Mouse (Mus musculus) adrenal gland, postnatal 14 days (tissue): ENCODE measurements around the gene P3h3. TPM values are rescaled to one million over a fixed set of nuclear protein-coding genes. Genes with fewer than 3 reads are reported as not detected.
"Not testable (repeated sequence)": the region's sequence is repeated elsewhere in the genome, so short reads cannot be mapped to it uniquely, and the experiment has no call there.

ENCODE experiments used
- DNase-seq: peaks from one replicate; pipeline ENCODE4 v3.0.0; 2021; ENCODE audit warnings: mixed read lengths
- total RNA-seq: library from RNA; stranded (reverse); gene quantifications from 2 replicates; pipeline ENCODE4 v1.2.3, GENCODE M21; 2021

P3h3 gene
- total RNA-seq, 1 experiment from 2014 or later, result 21.4 TPM

GRCm38 (mm10) chr6:124809052-124809774, 48.3 kb downstream of the P3h3 start:
- DNase-seq, result peak; percentile 92

- peak; percentile 87 for DNase-seq
Observed at GRCm38 (mm10) chr6:124808358-124809012, 49.1 kb downstream of the P3h3 start, which contains the start of gene Spsb2. Gene Spsb2 (plus strand): TSS chr6:124808661.

- no peak for DNase-seq
Observed at GRCm38 (mm10) chr6:124807986-124808357, 49.6 kb downstream of the P3h3 start.

- DNase-seq, result no peak
Observed at GRCm38 (mm10) chr6:124807366-124807765, 50.2 kb downstream of the P3h3 start.

GRCm38 (mm10) chr6:124806446-124807140, 51.0 kb downstream of the P3h3 start:
- no peak for DNase-seq

- peak; percentile 99 for DNase-seq
Observed at GRCm38 (mm10) chr6:124805341-124806321, 51.9 kb downstream of the P3h3 start.

GRCm38 (mm10) chr6:124804341-124804740, 53.2 kb downstream of the P3h3 start:
- DNase-seq, result no peak

- not testable (repeated sequence) for DNase-seq
Observed at GRCm38 (mm10) chr6:124803691-124804090, 53.9 kb downstream of the P3h3 start.

- no peak for DNase-seq
Observed at GRCm38 (mm10) chr6:124803061-124803460, 54.5 kb downstream of the P3h3 start.

- DNase-seq, result not testable (repeated sequence)
Observed at GRCm38 (mm10) chr6:124802400-124802799, 55.2 kb downstream of the P3h3 start.

- no peak for DNase-seq
Observed at GRCm38 (mm10) chr6:124796200-124796599, 61.4 kb downstream of the P3h3 start.

GRCm38 (mm10) chr6:124795781-124796180, 61.8 kb downstream of the P3h3 start:
- DNase-seq, result no peak

- DNase-seq, result no peak
Observed at GRCm38 (mm10) chr6:124791911-124792310, 65.6 kb downstream of the P3h3 start.

Other genes starting within 250 kb of the P3h3 start
- 2.7 and 2.9 TPM in 2 replicates for gene C1s2, start 221.7 kb downstream of the P3h3 start, total RNA-seq
- gene Lpcat3, start 194.7 kb downstream of the P3h3 start, total RNA-seq, result 78.0 and 82.3 TPM in 2 replicates
- 79.7 and 87.9 TPM in 2 replicates for gene Emg1, start 145.6 kb downstream of the P3h3 start, total RNA-seq
- gene Phb2, start 145.4 kb downstream of the P3h3 start, total RNA-seq, result 392 and 412 TPM in 2 replicates
- 7.3 and 23.1 TPM in 2 replicates for gene Ptpn6, start 119.0 kb downstream of the P3h3 start, total RNA-seq
- gene Grcc10, start 116.4 kb downstream of the P3h3 start, total RNA-seq, result 338 and 346 TPM in 2 replicates
- not detected in 2 replicates for gene Gm45234, start 101.7 kb downstream of the P3h3 start, total RNA-seq
- 70.3 and 84.6 TPM in 2 replicates for gene Atn1, start 101.2 kb downstream of the P3h3 start, total RNA-seq
- gene Eno2, start 88.1 kb downstream of the P3h3 start, total RNA-seq, result 13.0 and 18.9 TPM in 2 replicates
- not detected in 2 replicates for gene Lrrc23, start 78.0 kb downstream of the P3h3 start, total RNA-seq
- gene Spsb2, start 49.1 kb downstream of the P3h3 start, total RNA-seq, result 13.0 and 14.6 TPM in 2 replicates
- 425 and 436 TPM in 2 replicates for gene Tpi1, start 43.5 kb downstream of the P3h3 start, total RNA-seq
- 83.2 and 103 TPM in 2 replicates for gene Usp5, start 28.3 kb downstream of the P3h3 start, total RNA-seq
- gene Cdca3, start 28.2 kb downstream of the P3h3 start, total RNA-seq, result 22.2 and 26.1 TPM in 2 replicates
- 9.4 and 9.5 TPM in 2 replicates for gene Gnb3, start 17.5 kb downstream of the P3h3 start, total RNA-seq
- gene Gpr162, start 6.2 kb upstream of the P3h3 start, total RNA-seq, result 1.6 and 2.3 TPM in 2 replicates
- gene Cd4, start 30.5 kb upstream of the P3h3 start, total RNA-seq, result 1.4 and 13.0 TPM in 2 replicates
- gene Lag3, start 54.0 kb upstream of the P3h3 start, total RNA-seq, result 1.5 and 2.5 TPM in 2 replicates
- 917 and 925 TPM in 2 replicates for gene Ptms, start 62.4 kb upstream of the P3h3 start, total RNA-seq
- gene Mlf2, start 73.6 kb upstream of the P3h3 start, total RNA-seq, result 274 and 276 TPM in 2 replicates
- 117 and 122 TPM in 2 replicates for gene Cops7a, start 107.8 kb upstream of the P3h3 start, total RNA-seq
- gene Pianp, start 138.9 kb upstream of the P3h3 start, total RNA-seq, result 4.8 and 5.4 TPM in 2 replicates
- gene Zfp384, start 151.4 kb upstream of the P3h3 start, total RNA-seq, result 47.2 and 50.4 TPM in 2 replicates
- 64.9 and 71.8 TPM in 2 replicates for gene Ing4, start 182.0 kb upstream of the P3h3 start, total RNA-seq
- 7.5 and 8.2 TPM in 2 replicates for gene Acrbp, start 191.9 kb upstream of the P3h3 start, total RNA-seq
- 0.44 and 2.1 TPM in 2 replicates for gene Lpar5, start 210.2 kb upstream of the P3h3 start, total RNA-seq
- gene Chd4, start 238.2 kb upstream of the P3h3 start, total RNA-seq, result 189 and 192 TPM in 2 replicates